Mouse (Mus musculus): ENCODE measurements at regions not wholly inside any gene's neighbourhood (a gene's known extent, or its start where the extent isn't known, plus 50 kb on each side); places are given as distances from the start of the nearest gene placed in this dataset.

GRCm38 (mm10) chr12:71573456-71573855, 257.4 kb upstream of the Daam1 start:
- DNase-seq: no peak

GRCm38 (mm10) chr12:71574685-71575084, 256.2 kb upstream of the Daam1 start:
- no peak for DNase-seq

GRCm38 (mm10) chr12:71577349-71577748, 253.5 kb upstream of the Daam1 start:
- peak; percentile 5 to 15 for DNase-seq

- no peak for DNase-seq
These were observed 252.9 kb upstream of the Daam1 start for GRCm38 (mm10) chr12:71578006-71578405.

- no peak for DNase-seq
These were observed 252.0 kb upstream of the Daam1 start for GRCm38 (mm10) chr12:71578912-71579311.

GRCm38 (mm10) chr12:71580532-71581290, 250.2 kb upstream of the Daam1 start:
- DNase-seq: no peak

GRCm38 (mm10) chr12:71584618-71585017, 246.3 kb upstream of the Daam1 start:
- no peak for DNase-seq

GRCm38 (mm10) chr12:71598641-71599040, 232.2 kb upstream of the Daam1 start:
- no peak for DNase-seq

GRCm38 (mm10) chr12:71601091-71601690, 229.7 kb upstream of the Daam1 start:
- no peak for DNase-seq

GRCm38 (mm10) chr12:71603136-71603535, 227.7 kb upstream of the Daam1 start:
- DNase-seq: no peak

GRCm38 (mm10) chr12:71606366-71606765, 224.5 kb upstream of the Daam1 start:
- DNase-seq: no peak

GRCm38 (mm10) chr12:71607966-71608365, 222.9 kb upstream of the Daam1 start:
- DNase-seq: no peak

GRCm38 (mm10) chr12:71613326-71613725, 217.6 kb upstream of the Daam1 start:
- DNase-seq: no peak

- no peak for DNase-seq
These were observed 215.9 kb upstream of the Daam1 start for GRCm38 (mm10) chr12:71614945-71615344.

- DNase-seq: no peak
These were observed 215.5 kb upstream of the Daam1 start for GRCm38 (mm10) chr12:71615383-71615782.

GRCm38 (mm10) chr12:71616121-71616520, 214.8 kb upstream of the Daam1 start:
- DNase-seq: no peak

- DNase-seq: no peak
These were observed 212.4 kb upstream of the Daam1 start for GRCm38 (mm10) chr12:71618466-71618865.

- no peak for DNase-seq
These were observed 211.9 kb upstream of the Daam1 start for GRCm38 (mm10) chr12:71618956-71619355.

GRCm38 (mm10) chr12:71619561-71619960, 211.3 kb upstream of the Daam1 start:
- DNase-seq: no peak

- no peak for DNase-seq
These were observed 209.3 kb upstream of the Daam1 start for GRCm38 (mm10) chr12:71621542-71621941.

- no peak for DNase-seq
These were observed 208.1 kb upstream of the Daam1 start for GRCm38 (mm10) chr12:71622761-71623160.

GRCm38 (mm10) chr12:71623271-71623670, 207.6 kb upstream of the Daam1 start:
- no peak for DNase-seq

- no peak for DNase-seq
These were observed 206.8 kb upstream of the Daam1 start for GRCm38 (mm10) chr12:71624076-71624475.

- DNase-seq: no peak
These were observed 206.2 kb upstream of the Daam1 start for GRCm38 (mm10) chr12:71624676-71625075.

GRCm38 (mm10) chr12:71625115-71625514, 205.8 kb upstream of the Daam1 start:
- DNase-seq: no peak

All from thymus, postnatal 36 days (tissue).